Mouse (Mus musculus) spleen, postnatal 36 days (tissue): ENCODE data around the gene Irak4.

Source experiments
- DNase-seq, 2 experiments: peaks; one replicate each; pipeline ENCODE4 v3.0.0; 2022; ENCODE audit warnings: low spot score in 2 of 2, mixed read lengths in 1 of 2

Gene Irak4

GRCm38 (mm10) chr15:94558895-94559656 lies 15.6 kb downstream of the Irak4 start:
- DNase-seq = no peak

GRCm38 (mm10) chr15:94564909-94565308 lies 21.5 kb downstream of the Irak4 start:
- DNase-seq = no peak

- peak in 1 of 2 experiments; percentile 9 for DNase-seq
These were observed 22.4 kb downstream of the Irak4 start for GRCm38 (mm10) chr15:94565854-94566253.

- no peak for DNase-seq
These were observed 25.2 kb downstream of the Irak4 start for GRCm38 (mm10) chr15:94568496-94569182.

- DNase-seq = no peak
These were observed 28.1 kb downstream of the Irak4 start for GRCm38 (mm10) chr15:94571501-94571900.

GRCm38 (mm10) chr15:94572746-94573145 lies 29.3 kb downstream of the Irak4 start:
- DNase-seq = no peak

- no peak for DNase-seq
These were observed 31.3 kb downstream of the Irak4 start for GRCm38 (mm10) chr15:94574566-94575268.

GRCm38 (mm10) chr15:94582000-94582593 lies 38.7 kb downstream of the Irak4 start:
- no peak for DNase-seq

- DNase-seq = no peak
These were observed 39.7 kb downstream of the Irak4 start for GRCm38 (mm10) chr15:94583153-94583552.

- DNase-seq = no peak
These were observed 41.3 kb downstream of the Irak4 start for GRCm38 (mm10) chr15:94584738-94585137.

GRCm38 (mm10) chr15:94587826-94588715 lies 44.6 kb downstream of the Irak4 start:
- DNase-seq = no peak

- peak; percentile 97 for DNase-seq
These were observed 46.0 kb downstream of the Irak4 start, which contains the start of gene Twf1 for GRCm38 (mm10) chr15:94589219-94590075. Gene Twf1 (minus strand): TSS chr15:94589889.

- no peak for DNase-seq
These were observed 46.6 kb downstream of the Irak4 start for GRCm38 (mm10) chr15:94590083-94590482.

GRCm38 (mm10) chr15:94591356-94591755 lies 47.9 kb downstream of the Irak4 start:
- DNase-seq = no peak

- DNase-seq = no peak
These were observed 50.1 kb downstream of the Irak4 start for GRCm38 (mm10) chr15:94593586-94593985.

GRCm38 (mm10) chr15:94600145-94600707 lies 56.8 kb downstream of the Irak4 start:
- no peak for DNase-seq

GRCm38 (mm10) chr15:94601339-94601738 lies 57.9 kb downstream of the Irak4 start:
- peak; percentile 22 to 35 for DNase-seq

GRCm38 (mm10) chr15:94602441-94602840 lies 59.0 kb downstream of the Irak4 start:
- no peak for DNase-seq

GRCm38 (mm10) chr15:94607768-94608167 lies 64.3 kb downstream of the Irak4 start:
- no peak for DNase-seq

- no peak for DNase-seq
These were observed 72.6 kb downstream of the Irak4 start for GRCm38 (mm10) chr15:94616036-94616435.
